Mouse (Mus musculus) kidney, postnatal 10 days (tissue): ENCODE measurements around the gene Nme4.
"Not testable (repeated sequence)": the region's sequence is repeated elsewhere in the genome, so short reads cannot be mapped to it uniquely, and the experiment has no call there.

Experiments used
- DNase-seq: peaks from one replicate; pipeline ENCODE4 v3.0.0; 2021; ENCODE audit warnings: mixed read lengths

The Nme4 gene

GRCm38 (mm10) chr17:26114061-26114460 is 18.7 kb upstream of the Nme4 start:
- DNase-seq = peak; percentile 52

GRCm38 (mm10) chr17:26113181-26113948 is 18.0 kb upstream of the Nme4 start, which contains the start of gene Tmem8:
TSS of gene Tmem8 (plus strand) at chr17:26113299.
- DNase-seq = peak; percentile 86

- DNase-seq = no peak
Measured at GRCm38 (mm10) chr17:26112751-26113150, 17.3 kb upstream of the Nme4 start.

GRCm38 (mm10) chr17:26111722-26112121 is 16.3 kb upstream of the Nme4 start:
- DNase-seq = no peak

GRCm38 (mm10) chr17:26111024-26111423 is 15.6 kb upstream of the Nme4 start:
- no peak for DNase-seq

GRCm38 (mm10) chr17:26110156-26110555 is 14.8 kb upstream of the Nme4 start:
- no peak for DNase-seq

- DNase-seq = no peak
Measured at GRCm38 (mm10) chr17:26105619-26106018, 10.2 kb upstream of the Nme4 start.

- peak; percentile 71 for DNase-seq
Measured at GRCm38 (mm10) chr17:26101478-26101877, 6.1 kb upstream of the Nme4 start.

- no peak for DNase-seq
Measured at GRCm38 (mm10) chr17:26100166-26100565, 4.8 kb upstream of the Nme4 start.

- not testable (repeated sequence) for DNase-seq
Measured at GRCm38 (mm10) chr17:26099316-26099715, 3.9 kb upstream of the Nme4 start.

- DNase-seq = no peak
Measured at GRCm38 (mm10) chr17:26098461-26098860, 3.1 kb upstream of the Nme4 start.

- no peak for DNase-seq
Measured at GRCm38 (mm10) chr17:26094531-26095110, 781 bp downstream of the Nme4 start.

GRCm38 (mm10) chr17:26089905-26090632 is 5.3 kb downstream of the Nme4 start, which contains the start of gene Decr2:
TSS of gene Decr2 (minus strand) at chr17:26090337.
- DNase-seq = peak; percentile 94

GRCm38 (mm10) chr17:26087059-26087564 is 8.3 kb downstream of the Nme4 start:
- DNase-seq = no peak

- no peak for DNase-seq
Measured at GRCm38 (mm10) chr17:26080867-26081266, 14.5 kb downstream of the Nme4 start.

- no peak for DNase-seq
Measured at GRCm38 (mm10) chr17:26078851-26079250, 16.6 kb downstream of the Nme4 start.

- no peak for DNase-seq
Measured at GRCm38 (mm10) chr17:26075246-26075645, 20.2 kb downstream of the Nme4 start.

- DNase-seq = no peak
Measured at GRCm38 (mm10) chr17:26070136-26070535, 25.3 kb downstream of the Nme4 start.

GRCm38 (mm10) chr17:26068831-26069739 is 26.3 kb downstream of the Nme4 start, which contains the start of gene Rab11fip3:
TSS of gene Rab11fip3 (minus strand) at chr17:26069555.
- DNase-seq = peak; percentile 93

- DNase-seq = peak; percentile 30
Measured at GRCm38 (mm10) chr17:26068024-26068830, 27.2 kb downstream of the Nme4 start.

- no peak for DNase-seq
Measured at GRCm38 (mm10) chr17:26066488-26067020, 28.8 kb downstream of the Nme4 start.
